Mouse (Mus musculus): ENCODE measurements around the gene Cog5.

GRCm38 (mm10) chr12:31984664-31985063, 330.0 kb downstream of the Cog5 start:
- no peak for TF ChIP-seq ZKSCAN1 (IDR thresholded peaks at IDR 0.05; ENCODE audit: borderline replicate concordance, low read depth, low read length)
- no peak for TF ChIP-seq EP300 (IDR thresholded peaks at IDR 0.05; ENCODE audit: low read length)
- no peak for TF ChIP-seq ZMIZ1 (IDR thresholded peaks at IDR 0.05; ENCODE audit: low read depth, low read length)
- TF ChIP-seq CHD2 (IDR thresholded peaks at IDR 0.05; ENCODE audit: low read length) = no peak
- TF ChIP-seq UBTF (IDR thresholded peaks at IDR 0.05; ENCODE audit: low read depth, low read length) = no peak
- no peak for TF ChIP-seq HCFC1 (IDR thresholded peaks at IDR 0.05; ENCODE audit: low read depth, low read length)
- TF ChIP-seq JUND (conservative IDR thresholded peaks at IDR 0.05; ENCODE audit: low read depth, low read length) = no peak
- no peak for TF ChIP-seq ZNF384 (IDR thresholded peaks at IDR 0.05; ENCODE audit: low read depth, low read length)

All from CH12.LX (cell line).